Mouse (Mus musculus): ENCODE measurements around the gene Actn1. TPM values are rescaled to one million over a fixed set of nuclear protein-coding genes. Genes with fewer than 3 reads are reported as not detected.

Gene Actn1
- total RNA-seq, 2 experiments from 2014 or later = 49.7 to 51.0 TPM

DNA sequence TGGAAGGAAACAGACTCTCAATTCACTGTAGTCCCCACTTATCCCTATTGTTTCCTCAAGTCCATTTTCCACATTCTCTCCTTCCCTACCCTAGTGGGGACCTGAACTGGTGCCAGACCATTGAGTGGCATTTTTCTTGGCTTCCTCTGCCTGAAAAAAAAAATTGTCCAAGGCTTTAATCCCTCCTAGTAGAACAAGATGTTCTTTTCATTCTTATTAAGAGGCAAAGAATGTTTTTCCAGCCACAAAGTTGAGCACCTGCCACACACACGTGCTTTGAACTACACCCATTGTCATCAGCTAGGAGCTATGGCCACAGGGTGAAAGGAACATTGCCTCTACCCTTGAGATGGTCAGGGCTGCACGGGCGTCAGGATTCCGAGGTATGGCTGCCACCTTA is 56.9 kb downstream of the Actn1 start:
- intact Hi-C loops (cut with DNase I) = no loop called here
- no peak for DNase-seq

DNA sequence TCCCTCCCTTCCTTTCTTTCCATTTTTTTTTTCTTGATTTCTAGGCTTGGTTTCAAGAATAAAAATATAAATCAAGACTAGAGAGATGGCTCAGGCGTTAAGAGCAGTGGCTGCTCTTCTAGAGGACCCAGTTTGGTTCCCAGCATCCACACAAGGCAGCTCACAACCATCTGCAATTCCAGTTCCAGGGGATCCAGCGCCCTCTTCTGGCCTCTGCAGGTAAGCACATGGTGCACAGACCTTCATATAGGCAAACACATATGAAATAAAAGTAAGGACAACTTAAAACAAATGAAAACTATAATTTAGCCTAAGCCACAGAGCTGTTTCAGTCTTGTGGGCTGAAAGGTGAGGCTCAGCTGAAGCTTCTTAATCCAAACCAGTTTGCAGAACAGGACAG is 60.4 kb downstream of the Actn1 start:
- intact Hi-C loops (cut with DNase I) = loop anchor here (2.0 kb wide), 1 partner anchor 177 kb away; no protein-coding TSS in a partner anchor
- DNase-seq = no peak

DNA sequence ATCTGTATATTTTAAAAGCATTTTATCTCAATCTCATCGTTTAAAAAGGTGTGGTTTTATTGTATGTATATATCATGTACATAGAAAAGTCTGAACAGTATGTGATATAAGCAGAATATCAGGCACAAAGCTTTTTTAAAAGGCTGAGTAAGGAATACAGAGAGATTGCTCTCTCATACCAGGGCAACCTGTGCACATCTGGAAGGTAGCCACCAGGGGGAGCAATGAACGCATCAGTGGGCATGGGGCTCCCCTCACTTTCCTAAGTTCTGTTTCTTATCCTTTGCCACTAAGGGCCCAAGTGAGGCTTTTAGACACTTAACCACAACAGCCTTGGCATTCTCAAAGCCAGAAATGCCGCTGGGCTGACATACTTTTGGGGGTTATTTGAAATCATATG is 61.7 kb downstream of the Actn1 start:
- intact Hi-C loops (cut with DNase I) = loop anchor here (1.0 to 2.0 kb wide), 2 partner anchors 61 to 178 kb away; no protein-coding TSS in a partner anchor
- DNase-seq = peak; percentile 80 to 87

DNA sequence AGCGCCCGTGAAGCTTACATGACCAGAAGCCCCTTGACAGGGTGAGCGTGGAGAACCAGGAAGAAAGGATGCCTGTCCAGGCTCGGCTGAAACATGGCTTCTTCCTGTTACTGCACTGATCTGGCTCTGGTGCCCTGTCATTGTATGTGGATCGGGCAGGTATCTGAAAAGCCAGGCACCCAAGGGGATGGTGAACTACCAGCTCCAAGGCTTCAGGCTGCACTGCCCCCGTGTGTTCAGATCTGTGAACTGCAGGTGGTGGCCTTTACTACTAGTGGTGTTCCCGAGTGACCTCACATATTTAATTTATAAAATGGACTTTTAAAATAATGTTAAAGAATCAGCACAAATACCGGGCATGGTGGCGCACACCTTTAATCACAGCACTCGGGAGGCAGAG is 62.8 kb downstream of the Actn1 start:
- intact Hi-C loops (cut with DNase I) = loop anchor here (1.0 kb wide), 1 partner anchor 40 kb away; no protein-coding TSS in a partner anchor
- peak; percentile 55 to 72 for DNase-seq

DNA sequence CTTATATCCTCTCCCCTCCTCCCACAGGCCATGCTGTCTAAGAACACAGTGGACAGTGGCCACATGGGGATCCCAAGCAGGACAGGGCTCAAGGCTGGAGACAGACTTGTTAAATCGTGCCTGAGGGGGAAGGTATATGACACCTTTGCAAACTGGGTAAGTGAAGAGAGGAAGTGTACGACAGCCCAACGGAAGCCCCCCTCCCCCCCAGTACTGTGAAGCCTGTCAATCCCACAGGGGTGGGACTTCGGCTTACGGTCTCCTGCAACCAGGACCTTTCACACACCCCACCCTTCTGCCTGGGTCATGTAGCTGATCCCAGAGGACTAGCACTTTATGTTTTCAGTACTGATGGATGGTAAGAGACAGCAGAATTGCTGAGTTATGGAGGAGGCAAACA is 68.4 kb downstream of the Actn1 start:
- intact Hi-C loops (cut with DNase I) = no loop called here
- DNase-seq = no peak

DNA sequence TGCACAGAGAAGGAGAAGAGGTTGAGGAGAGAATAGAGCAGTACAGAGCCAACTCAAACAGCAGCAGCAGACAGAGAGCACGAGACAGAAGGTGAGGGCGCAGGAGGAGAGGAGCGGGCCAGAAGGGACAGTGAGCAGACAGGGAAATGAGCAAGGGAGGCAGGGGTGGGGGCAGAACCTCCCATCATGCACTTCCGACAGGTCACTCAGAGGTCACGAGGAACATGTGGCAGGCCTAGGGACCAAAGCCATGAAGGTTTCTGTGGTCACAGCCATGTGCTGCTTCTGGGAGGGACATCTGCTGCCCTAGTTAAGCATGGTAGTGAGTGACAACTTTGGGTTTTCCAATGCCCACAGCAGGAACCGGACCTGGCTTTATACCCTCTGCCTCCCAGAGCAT is 68.8 kb downstream of the Actn1 start:
- DNase-seq = no peak
- intact Hi-C loops (cut with DNase I) = no loop called here

DNA sequence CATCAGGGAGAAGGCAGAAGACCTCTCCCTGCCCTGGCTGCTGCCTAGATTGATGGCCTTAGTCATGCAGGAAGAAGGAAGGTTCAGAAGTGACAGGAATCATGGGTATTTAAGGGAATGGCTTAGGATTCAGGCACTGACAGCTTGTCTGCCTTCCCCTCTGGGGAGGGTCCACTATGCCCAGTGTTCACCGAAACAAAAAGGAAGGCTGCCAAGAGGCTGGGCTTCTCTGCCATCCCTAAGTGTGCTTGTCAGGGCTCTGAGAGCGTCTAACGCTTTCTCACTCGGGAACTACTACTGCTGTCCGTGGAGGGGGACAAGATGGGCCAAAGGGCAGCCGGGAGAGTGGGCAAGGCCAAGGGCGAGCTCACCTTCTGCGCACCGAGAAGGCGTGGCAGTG is 69.3 kb downstream of the Actn1 start:
- no peak for DNase-seq
- intact Hi-C loops (cut with DNase I) = no loop called here

DNA sequence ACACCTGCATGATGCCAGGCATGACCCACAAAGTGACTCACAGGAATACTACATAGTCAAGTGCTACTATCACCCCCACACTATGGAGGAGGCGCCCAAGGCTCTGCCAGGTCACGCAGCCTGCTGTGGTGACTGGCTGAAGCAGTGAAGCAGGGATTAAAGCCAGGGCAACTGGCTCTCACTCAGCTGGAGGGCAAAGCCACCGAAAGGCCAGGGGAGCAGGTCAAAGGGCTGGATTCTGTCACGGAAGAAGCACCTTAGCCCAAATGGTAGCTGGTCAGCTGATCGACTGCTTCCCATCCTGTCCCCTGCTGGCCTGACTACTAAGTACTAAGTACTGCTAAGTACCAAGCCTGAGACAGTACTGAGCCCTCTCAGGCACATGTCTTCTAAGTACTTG is 76.1 kb downstream of the Actn1 start:
- intact Hi-C loops (cut with DNase I) = loop anchor here (10.0 kb wide), 1 partner anchor 521 kb away; no protein-coding TSS in a partner anchor
- no peak for DNase-seq

DNA sequence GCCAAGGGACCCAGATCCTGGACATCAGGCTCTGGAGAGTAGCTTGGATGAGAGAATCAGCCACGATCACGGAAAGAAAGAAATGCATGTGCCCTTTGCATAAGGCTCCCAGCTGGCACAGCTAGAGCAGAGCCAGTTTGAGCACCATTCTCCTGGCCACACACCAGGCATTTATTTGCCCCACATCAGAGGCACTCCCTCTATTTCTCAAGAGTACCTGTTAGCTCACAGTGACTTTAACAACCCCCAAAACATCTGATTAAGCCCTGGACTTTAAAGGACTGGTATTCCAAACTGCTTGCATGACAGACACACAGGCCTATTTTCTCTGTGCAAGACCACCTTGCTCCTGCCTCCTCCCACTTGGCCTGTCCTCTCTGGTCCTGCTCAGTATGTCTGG is 78.3 kb downstream of the Actn1 start:
- intact Hi-C loops (cut with DNase I) = loop anchor here (10.0 kb wide), 1 partner anchor 523 kb away; no protein-coding TSS in a partner anchor
- DNase-seq = no peak

DNA sequence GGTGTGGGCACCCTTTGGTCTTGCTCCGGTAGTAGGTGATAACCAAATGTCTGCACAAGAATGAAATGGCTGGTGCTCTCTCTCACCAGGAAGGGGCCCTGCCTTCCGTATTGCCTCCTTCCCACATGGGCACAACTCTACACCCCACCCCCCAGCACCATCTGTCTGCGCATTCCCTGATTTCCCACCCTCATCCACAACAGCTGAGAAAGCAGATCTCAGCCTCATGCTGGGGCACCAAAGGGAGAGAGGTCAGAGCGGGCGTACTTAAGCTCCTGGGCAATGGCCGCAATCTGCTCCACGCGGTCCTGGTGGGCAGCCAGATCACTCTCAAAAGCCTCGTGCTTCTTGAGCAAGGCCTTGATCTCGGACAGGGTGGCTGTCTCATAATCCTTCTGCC is 82.1 kb downstream of the Actn1 start:
- no peak for DNase-seq
- intact Hi-C loops (cut with DNase I) = no loop called here

DNA sequence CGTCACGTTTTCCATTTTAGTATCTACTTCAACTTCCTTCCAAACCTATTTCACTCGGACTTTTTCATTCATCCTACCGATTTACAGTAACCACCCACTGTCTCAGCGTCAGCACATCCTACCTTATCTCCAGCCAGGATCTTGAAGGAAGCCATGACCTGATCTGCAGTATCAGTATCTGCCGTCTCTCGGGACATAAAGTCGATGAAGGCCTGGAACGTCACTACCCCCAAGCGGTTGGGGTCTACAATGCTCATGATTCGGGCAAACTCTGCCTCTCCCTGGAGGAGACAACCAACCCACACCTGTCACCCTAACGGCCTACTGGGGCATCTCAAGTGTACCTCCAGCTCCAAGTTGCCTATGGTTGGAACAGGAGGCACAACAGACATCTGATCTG is 91.4 kb downstream of the Actn1 start:
- DNase-seq = no peak
- intact Hi-C loops (cut with DNase I) = no loop called here

DNA sequence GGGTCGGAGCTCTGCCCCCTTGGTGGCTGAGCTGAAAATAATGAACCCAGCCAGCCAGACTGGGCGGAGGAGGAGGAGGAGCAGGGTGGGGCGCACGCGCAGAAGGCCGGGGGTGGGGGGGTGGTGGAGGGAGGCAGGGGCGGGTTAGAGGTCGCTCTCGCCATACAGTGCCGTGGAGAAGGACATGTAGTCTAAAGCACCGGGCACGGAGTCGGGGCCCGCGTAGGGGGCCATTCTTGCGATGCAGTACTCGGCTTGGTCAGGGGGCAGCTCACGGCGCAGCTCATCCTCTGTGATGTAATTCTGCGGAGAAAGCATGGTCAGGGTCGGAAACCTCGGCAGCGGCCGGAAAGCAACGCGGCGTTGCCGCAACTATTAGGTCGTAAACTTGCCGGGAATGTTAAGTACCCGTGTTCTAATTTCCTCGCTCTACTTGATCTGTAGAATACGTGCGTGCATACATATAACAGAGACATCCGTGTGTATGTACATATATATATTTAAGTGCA is 91.9 kb downstream of the Actn1 start:
- DNase-seq = peak; percentile 80 to 82
- intact Hi-C loops (cut with DNase I) = no loop called here

DNA sequence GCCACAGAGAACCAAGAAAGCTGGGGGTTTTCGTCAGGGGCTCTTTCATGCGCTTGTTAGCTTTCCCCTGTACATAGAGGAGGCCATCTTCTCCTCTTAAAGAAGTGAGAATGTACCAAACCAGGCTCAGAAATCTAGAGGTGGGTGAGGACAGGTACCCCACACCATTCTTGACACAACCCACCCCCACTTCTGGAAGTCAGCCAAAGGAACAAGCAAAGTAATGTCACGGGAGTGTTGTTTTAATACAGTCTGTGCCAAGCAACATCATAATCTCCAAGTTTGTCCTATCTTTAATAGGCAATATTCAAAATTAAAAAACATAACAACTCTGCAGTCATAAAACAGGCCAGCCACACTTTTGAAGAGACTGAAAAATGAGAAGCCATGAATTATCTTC is 92.8 kb downstream of the Actn1 start:
- intact Hi-C loops (cut with DNase I) = no loop called here
- DNase-seq = no peak

DNA sequence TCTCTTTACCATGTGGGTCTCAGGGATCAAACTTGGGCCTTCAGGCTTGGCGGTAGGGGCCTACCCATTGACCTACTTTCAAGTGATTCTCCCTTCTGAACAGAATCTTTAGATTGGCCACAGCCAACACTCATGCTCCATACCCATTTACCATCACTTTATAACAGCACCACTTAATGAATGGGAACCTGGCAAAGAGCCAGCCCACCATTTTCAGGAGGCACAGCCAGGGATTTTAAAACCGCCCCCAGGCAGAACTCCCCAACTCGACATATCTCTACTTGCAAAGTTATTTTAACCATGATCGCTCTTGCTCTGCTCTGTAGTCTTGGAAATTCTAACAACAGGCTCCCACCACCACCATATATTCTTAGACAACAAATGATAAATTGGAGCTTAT is 93.5 kb downstream of the Actn1 start:
- intact Hi-C loops (cut with DNase I) = no loop called here
- DNase-seq = no peak

DNA sequence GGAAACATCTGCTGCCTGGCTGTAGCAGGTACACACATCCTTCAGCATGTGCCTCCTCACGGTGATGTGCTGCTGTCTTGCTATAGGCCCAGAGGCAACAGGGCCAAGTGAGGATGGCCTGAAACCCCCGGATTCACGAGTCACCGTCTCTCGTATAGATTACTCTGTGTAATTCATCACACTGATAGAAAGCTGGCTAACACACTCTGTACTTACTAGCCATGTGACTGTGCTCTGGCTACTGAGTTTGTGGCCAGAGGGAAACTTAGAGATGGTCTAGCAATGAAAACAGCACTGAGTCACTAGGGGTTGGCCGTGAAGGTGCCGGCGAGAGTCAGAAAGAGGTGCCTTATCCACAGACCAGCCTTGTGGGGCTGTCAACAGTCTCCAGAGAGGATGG is 95.6 kb downstream of the Actn1 start:
- intact Hi-C loops (cut with DNase I) = no loop called here
- DNase-seq = no peak

DNA sequence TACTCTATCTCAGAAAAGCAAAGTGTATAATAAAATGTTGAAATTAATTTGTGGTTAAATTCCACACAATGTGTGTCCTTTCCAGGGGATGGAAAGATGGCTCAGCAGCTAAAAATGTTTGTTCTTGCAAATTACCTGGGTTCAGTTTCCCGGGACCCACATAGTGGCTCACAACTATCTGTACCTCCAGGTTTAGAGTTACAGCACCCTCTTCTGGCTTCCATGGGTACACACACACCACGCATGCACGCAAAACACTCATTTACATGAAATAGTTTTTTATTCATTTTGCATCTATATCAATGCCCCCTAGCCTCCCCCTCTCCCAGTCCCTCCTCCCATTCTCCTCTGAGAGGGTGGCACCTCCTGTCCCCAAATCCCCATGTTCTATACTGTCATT is 97.7 kb downstream of the Actn1 start:
- DNase-seq = no peak
- intact Hi-C loops (cut with DNase I) = no loop called here

DNA sequence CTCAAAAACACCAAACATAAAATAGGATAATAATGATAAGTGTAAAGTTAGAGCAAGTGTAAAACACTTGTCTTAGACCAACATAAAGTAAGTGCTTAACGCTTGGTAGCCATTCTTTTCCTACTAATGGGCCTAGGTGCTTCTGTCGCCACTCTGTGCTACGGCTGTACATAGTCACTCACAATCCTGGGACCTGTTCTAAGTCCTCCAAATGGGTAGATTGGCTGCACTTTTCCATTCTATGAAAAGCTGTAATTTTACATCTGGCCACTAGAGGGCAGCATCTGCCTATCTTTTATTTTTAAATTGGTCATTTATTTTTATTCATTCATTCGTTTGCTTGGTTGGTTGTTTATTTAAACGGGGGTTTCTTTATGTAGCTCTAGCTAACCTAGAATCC is 102.5 kb downstream of the Actn1 start:
- peak in 1 of 2 experiments; percentile 36 for DNase-seq
- intact Hi-C loops (cut with DNase I) = loop anchor here (1.0 to 10.0 kb wide), 7 partner anchors 40 to 603 kb away; partner anchors contain the start of gene Ccdc177

DNA sequence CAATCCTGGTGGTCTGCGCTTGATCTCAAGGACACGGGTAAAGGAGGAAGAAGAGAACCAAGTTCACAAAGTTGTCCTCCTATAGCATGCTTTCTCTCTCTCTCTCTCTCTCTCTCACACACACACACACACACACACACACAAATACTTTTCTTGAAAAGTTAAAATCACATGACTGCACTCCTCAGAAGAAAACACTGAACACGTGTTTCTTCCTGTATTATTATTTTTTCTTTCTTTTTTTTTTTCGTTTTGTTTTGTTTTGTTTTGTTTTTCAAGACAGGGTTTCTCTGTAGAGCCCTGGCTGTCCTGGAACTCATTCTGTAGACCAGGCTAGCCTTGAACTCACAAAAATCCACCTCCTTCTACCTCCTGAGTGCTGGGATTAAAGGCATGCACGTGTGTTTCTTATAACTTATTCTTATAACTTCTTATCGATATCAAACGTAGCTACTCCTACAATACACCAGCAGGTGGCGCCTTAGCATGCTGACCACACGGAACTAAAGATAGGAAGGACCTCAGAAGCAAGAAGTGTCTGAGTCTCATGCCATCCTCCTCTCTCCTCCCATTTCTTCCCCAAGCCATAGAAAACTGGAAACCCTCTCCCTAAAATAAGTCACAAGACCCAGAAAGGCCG is 106.4 kb downstream of the Actn1 start:
- DNase-seq = peak; percentile 61 to 72
- intact Hi-C loops (cut with DNase I) = loop anchor here (10.0 kb wide), 1 partner anchor 431 kb away; no protein-coding TSS in a partner anchor

DNA sequence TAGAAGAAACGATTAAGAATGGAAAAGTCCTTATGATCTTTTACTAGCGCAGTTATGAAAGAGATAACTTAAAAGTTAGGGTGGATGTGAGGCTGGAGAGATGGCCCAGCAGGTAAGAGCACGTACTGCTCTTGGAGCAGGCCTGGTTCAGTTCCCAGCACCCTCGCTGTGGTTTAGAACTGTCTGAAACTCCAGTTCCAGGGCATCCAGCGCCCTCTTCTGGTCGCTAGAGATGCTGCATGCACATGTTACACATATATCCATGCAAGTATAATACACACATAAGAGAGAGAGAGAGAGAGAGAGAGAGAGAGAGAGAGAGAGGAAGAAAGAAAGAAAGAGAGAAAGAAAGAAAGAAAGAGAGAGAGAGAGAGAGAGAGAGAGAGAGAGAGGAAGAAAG is 107.1 kb downstream of the Actn1 start:
- intact Hi-C loops (cut with DNase I) = loop anchor here (10.0 kb wide), 1 partner anchor 432 kb away; no protein-coding TSS in a partner anchor
- no peak for DNase-seq

DNA sequence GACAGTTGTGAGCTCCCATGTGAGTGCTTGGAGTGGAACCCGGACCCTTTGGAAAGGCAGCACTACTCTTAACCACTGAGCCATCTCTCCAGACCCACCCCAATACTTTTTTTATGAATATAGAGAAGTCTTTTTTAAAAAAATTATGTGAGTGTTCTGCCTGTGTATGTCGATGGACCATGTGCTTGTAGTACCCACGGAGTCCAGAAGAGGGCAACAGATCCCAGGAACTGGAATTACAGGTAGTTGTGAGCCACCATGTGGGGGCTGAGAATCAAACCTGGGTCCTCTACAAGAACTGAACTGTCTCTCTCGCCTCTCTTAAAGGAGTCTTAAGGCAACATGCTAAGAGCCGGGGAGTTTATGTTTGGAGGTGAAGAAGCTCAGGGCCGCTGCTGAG is 108.3 kb downstream of the Actn1 start:
- intact Hi-C loops (cut with DNase I) = loop anchor here (10.0 kb wide), 1 partner anchor 433 kb away; no protein-coding TSS in a partner anchor
- no peak for DNase-seq

DNA sequence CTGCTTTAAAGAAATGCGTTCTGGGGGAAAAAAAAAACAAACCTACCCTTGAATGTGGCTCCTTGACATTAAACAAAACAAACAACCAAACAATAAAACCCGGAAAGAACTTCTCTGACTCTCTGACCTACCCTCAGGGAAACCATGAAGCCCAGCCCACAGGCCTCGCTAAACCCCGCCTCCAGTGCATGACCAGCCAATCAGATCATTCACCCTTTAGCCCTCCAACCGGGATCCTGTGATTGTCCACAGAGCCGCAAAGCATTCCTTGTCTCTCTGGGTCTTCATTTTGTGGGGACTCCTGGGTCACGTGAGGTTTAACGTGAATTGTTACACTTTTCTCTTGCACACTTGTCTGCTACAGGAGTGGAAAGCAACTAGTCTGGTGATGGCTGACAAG is 109.5 kb downstream of the Actn1 start:
- DNase-seq = peak in 1 of 2 experiments; percentile 29
- intact Hi-C loops (cut with DNase I) = loop anchor here (10.0 kb wide), 1 partner anchor 434 kb away; no protein-coding TSS in a partner anchor

DNA sequence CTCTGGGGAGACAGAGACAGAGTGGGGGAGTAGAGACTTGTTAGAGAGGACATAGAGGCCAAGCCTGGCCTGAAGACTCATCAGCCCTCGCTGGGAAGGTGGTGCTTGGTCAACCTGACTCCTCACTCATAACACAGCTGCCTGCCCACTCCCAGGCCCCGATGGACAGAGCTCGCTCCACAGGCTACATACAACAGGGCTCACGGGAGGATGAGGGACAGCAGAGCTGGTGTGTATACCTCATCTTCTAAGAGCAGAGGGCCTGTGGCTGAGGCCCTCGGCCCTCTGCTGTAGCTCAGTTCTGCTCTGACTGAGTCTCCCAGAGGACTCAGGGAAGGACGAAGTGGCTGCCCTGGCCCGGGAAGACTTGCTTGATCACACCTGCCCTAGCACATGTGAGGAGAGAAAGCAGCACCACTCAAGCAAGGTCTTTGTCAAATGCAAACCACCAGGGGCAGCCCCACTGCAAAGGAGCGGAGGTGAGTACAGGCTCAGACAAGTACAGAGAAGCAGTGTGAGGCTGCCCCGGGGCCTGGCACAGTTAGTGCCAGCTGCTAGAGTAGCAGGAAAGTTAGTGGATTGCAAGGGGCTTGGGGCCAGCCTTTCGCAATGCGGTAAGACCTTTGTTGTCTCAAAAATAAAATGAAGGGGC is 112.5 kb downstream of the Actn1 start:
- intact Hi-C loops (cut with DNase I) = no loop called here
- no peak for DNase-seq

Data from heart, postnatal 14 days (tissue).